Mouse (Mus musculus) midbrain, postnatal 0 days (tissue): ENCODE data around the gene Rbm10. TPM values are rescaled to one million over a fixed set of nuclear protein-coding genes. Genes with fewer than 3 reads are reported as not detected.
A peak's percentile ranks its signal among the peaks of the same experiment; 100 is the strongest.

Experiments
- ATAC-seq: fragments of 200-750 bp; cut with Nextera tagmentation; 2 replicates; pipeline ENCODE4 v1.8.0; 2017; ENCODE audit warnings: moderate number of reproducible peaks, mild to moderate bottlenecking, moderate TSS enrichment, moderate library complexity; ENCODE audit not compliant: low FRiP score
- DNase-seq: peaks from one replicate; pipeline ENCODE4 v3.0.0-alpha.2; 2015; ENCODE audit warnings: low spot score
- H3K27ac ChIP-seq: fragments of 300-500 bp; sonication (generic); 2 replicates; pipeline ENCODE4 v1.5.1; 2014; ENCODE audit warnings: low read depth, mild to moderate bottlenecking, low read length, mixed read lengths
- H3K27me3 ChIP-seq: fragments of 300-500 bp; sonication (generic); 2 replicates; pipeline ENCODE4 v1.6.1; 2014; ENCODE audit warnings: low read length, control low read depth, mixed read lengths; ENCODE audit not compliant: insufficient read depth
- H3K36me3 ChIP-seq: fragments of 300-500 bp; sonication (generic); 2 replicates; pipeline ENCODE4 v1.6.1; 2014; ENCODE audit warnings: low read length, control low read depth, mixed read lengths; ENCODE audit not compliant: insufficient read depth
- H3K4me1 ChIP-seq: fragments of 300-500 bp; sonication (generic); 2 replicates; pipeline ENCODE4 v1.6.1; 2014; ENCODE audit warnings: mild to moderate bottlenecking, control low read depth, antibody characterized with exemption, low read length, mixed read lengths; ENCODE audit not compliant: insufficient read depth
- H3K4me2 ChIP-seq: fragments of 300-500 bp; sonication (generic); 2 replicates; pipeline ENCODE4 v1.6.1; 2014; ENCODE audit warnings: low read depth, mild to moderate bottlenecking, low read length, mixed read lengths; ENCODE audit not compliant: poor library complexity, severe bottlenecking
- H3K4me3 ChIP-seq: fragments of 300-500 bp; sonication (generic); 2 replicates; pipeline ENCODE4 v1.5.1; 2014; ENCODE audit warnings: low read depth, mild to moderate bottlenecking, low read length, moderate library complexity
- H3K9ac ChIP-seq: fragments of 300-500 bp; sonication (generic); replicated peaks from 2 replicates; pipeline ENCODE4 v1.6.1; 2014; ENCODE audit warnings: mild to moderate bottlenecking, low read length, moderate library complexity, mixed read lengths; ENCODE audit not compliant: poor library complexity, severe bottlenecking
- H3K9me3 ChIP-seq: fragments of 300-500 bp; sonication (generic); 2 replicates; pipeline ENCODE4 v1.6.1; 2016; ENCODE audit warnings: low read length, control low read depth
- CTCF ChIP-seq: IDR thresholded peaks from 2 replicates; pipeline ENCODE4 v1.5.1; 2016; ENCODE audit warnings: antibody characterized with exemption, mild to moderate bottlenecking
- WGBS: fragments of 180-500 bp; shearing (Covaris S2); extraction: QIAGEN DNeasy Blood & Tissue Kit; methylation state at CpG from one replicate; pipeline ENCODE4 v1.1.7; 2014; 5-methylcytosine and 5-hydroxymethylcytosine counted together
- polyA plus RNA-seq: library from polyadenylated mRNA; unstranded; fragments of >200 nt; fragmentation: Nextera tagmentation; extraction: Ambion mirVana; gene quantifications from 2 replicates; pipeline ENCODE4 v1.2.1, GENCODE M21; 2015
- total RNA-seq: library from RNA; depleted of rRNA; stranded (reverse); fragments of >200 nt; gene quantifications from 2 replicates; pipeline ENCODE4 v1.2.3, GENCODE M21; 2014; rRNA removed

The Rbm10 gene
- total RNA-seq = 55.2 and 60.4 TPM in 2 replicates
- polyA plus RNA-seq = 27.5 and 28.7 TPM in 2 replicates

DNA sequence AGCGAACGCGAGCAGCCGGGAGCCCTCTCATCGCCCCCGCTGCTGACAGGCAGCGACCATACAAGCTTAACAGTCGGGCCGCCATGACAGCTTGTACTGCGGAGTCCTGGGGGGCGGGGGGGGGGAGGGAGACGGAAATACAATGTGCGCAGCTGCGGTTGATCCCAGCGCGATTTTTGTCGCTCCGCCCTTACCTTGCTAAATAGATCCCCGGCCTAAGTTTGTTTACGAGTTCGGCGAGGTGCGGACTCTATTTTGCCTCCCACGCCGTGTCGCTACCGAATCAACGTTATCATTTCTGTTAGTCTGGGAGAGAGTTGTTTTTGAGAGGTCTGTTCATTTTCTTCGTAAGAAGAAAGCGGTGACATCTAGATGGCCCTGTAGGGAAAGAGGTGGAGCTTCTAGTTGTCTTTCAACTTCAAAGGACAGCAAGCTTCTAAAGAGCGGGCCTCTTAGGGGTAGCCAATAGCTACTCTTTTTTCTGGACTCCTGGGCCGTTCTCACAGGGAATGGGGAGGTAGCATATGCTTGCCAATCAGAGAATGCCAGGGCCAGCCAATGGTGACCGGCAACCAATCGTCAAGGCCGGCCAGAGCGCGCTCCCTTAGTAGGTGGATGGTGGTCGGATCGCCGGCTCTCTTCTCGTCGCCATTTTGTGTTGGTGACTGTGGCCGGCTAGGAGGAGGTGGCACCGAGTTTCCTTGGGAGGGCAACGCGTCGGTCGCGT is at the start of gene Rbm10, which contains the start of gene Ndufb11:
Gene Rbm10 (plus strand): TSS at position 328 of the 727 bp plus-strand sequence.
Gene Ndufb11 (minus strand): TSS at position 444 of the 727 bp plus-strand sequence.
- 23% methylated on average over 47 of the region's 49 CpGs for WGBS
- peak within 1 kb of the TSS; percentile 59 for H3K9ac ChIP-seq
- H3K4me1 ChIP-seq = 0 out of 2 replicates have a peak, but pooled peaks cover 2% of the 10 kb centered on the region
- TF ChIP-seq CTCF = no peak
- peak within 1 kb of the TSS; percentile 54 for H3K4me2 ChIP-seq
- no peaks in the 10 kb centered on the region for H3K27me3 ChIP-seq
- ATAC-seq (peak; percentile 97), DNase-seq (peak; percentile 87)
- H3K4me3 ChIP-seq = peak within 1 kb of the TSS; percentile 53
- no peaks in the 10 kb centered on the region; the same call in 1 of the 2 replicates for H3K36me3 ChIP-seq
- no peaks in the 10 kb centered on the region for H3K9me3 ChIP-seq
- H3K27ac ChIP-seq = peak within 1 kb of the TSS; percentile 78

DNA sequence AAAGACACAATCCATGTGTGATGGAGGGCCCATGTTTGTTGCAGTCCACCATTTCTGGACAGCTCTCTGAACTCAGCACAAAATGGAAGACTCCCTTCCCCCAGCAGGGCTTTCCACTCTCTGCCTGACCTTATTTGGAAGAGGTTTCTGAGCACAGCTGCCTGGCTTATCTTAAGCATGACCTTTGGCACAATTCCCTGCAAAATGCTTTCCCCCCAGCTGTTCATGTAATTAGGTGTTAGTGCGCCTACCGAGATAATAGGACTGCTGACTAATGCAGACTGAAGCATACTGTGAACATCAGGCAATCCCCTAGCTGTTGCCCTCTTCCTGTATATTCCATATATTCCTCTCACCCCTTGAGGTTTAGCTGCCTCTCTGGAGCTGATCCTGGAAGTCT is 46.3 kb upstream of the Rbm10 start:
- ATAC-seq = no peak
- no peak for TF ChIP-seq CTCF
- DNase-seq = peak; percentile 5
- 54% methylated on average over 2 of the region's 2 CpGs for WGBS
- no peak overlapping the region for H3K4me3 ChIP-seq
- no peaks in the 10 kb centered on the region for H3K4me1 ChIP-seq
- H3K9me3 ChIP-seq = peaks cover 3% of the 10 kb centered on the region; the same call in 1 of the 2 replicates
- no peak overlapping the region for H3K9ac ChIP-seq
- H3K27ac ChIP-seq = no peak overlapping the region
- H3K36me3 ChIP-seq = no peaks in the 10 kb centered on the region
- H3K4me2 ChIP-seq = no peak overlapping the region
- no peaks in the 10 kb centered on the region for H3K27me3 ChIP-seq

DNA sequence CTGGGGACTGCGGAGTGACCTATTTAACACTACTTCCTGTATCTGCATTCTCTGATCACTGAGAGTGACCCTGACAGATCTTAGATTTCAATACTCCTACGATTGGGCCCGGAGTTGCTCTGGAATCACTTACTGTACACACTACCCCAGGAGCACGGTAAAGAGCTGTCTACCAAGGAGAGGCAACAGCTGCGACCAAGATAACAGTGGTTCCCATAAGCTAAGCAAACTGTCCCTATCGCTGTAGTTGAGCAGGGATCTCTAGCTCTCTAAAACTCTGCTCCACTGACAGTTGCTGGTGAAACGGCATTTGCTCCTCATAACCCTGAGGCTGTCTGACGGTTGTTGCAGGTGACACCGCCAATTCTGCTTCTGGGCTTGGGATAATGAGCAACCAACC is 44.6 kb upstream of the Rbm10 start:
- peaks cover 3% of the 10 kb centered on the region; the same call in 1 of the 2 replicates for H3K9me3 ChIP-seq
- ATAC-seq (no peak), DNase-seq (peak; percentile 16)
- H3K4me3 ChIP-seq = no peak overlapping the region
- no peak for TF ChIP-seq CTCF
- no peaks in the 10 kb centered on the region for H3K27me3 ChIP-seq
- no peaks in the 10 kb centered on the region for H3K36me3 ChIP-seq
- H3K27ac ChIP-seq = no peak overlapping the region
- no peaks in the 10 kb centered on the region for H3K4me1 ChIP-seq
- 83% methylated on average over 9 of the region's 9 CpGs for WGBS
- no peak overlapping the region for H3K4me2 ChIP-seq
- H3K9ac ChIP-seq = no peak overlapping the region

DNA sequence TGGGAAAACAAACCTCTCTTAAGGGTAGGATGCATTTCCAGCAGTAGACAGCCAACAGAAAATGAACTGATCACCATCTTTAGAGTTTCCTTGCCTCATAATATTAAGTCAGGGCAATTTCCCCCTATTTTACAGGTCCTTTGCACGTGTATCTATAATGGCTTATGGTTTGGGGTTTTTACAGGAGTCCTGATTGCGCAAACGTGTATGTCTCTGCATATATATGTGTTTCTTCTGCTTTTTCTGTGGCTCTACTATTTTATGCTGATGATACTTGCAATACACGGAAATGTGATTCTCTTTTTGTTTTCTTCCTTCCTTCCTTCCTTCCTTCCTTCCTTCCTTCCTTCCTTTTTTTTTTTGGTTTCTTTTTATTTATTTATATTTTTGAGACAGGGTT is 43.4 kb upstream of the Rbm10 start:
- Histone ChIP-seq H3K4me2 (no peak overlapping the region), H3K36me3 (no peaks in the 10 kb centered on the region), H3K27ac (no peak overlapping the region), H3K4me3 (no peak overlapping the region), H3K4me1 (no peaks in the 10 kb centered on the region), H3K9ac (no peak overlapping the region), H3K9me3 (no peaks in the 10 kb centered on the region), H3K27me3 (no peaks in the 10 kb centered on the region)
- ATAC-seq = no peak
- DNase-seq = no peak
- 81% methylated on average over 4 of the region's 4 CpGs for WGBS
- TF ChIP-seq CTCF = no peak

DNA sequence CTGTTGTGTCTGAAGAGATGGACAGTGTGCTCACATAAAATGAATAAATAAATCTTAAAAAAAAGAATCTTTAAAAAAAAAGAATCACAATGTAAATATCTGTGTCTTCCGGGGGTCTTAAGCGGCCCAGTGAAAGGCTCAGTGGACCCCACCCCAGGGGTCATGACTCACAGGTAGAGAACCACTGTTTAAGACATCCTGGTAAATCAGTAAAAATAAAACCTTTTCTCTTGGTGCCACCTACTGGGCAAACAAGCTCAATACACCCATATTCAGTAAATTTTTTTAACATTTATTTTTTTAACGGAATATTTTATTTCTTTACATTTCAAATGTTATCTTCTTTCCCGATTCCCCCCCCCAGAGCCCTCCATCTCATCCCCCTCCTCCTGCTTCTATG is 29.3 kb upstream of the Rbm10 start:
- Histone ChIP-seq H3K4me3 (no peak overlapping the region), H3K4me1 (no peaks in the 10 kb centered on the region), H3K36me3 (no peaks in the 10 kb centered on the region), H3K4me2 (no peak overlapping the region), H3K27me3 (no peaks in the 10 kb centered on the region), H3K9ac (no peak overlapping the region), H3K27ac (no peak overlapping the region), H3K9me3 (no peaks in the 10 kb centered on the region)
- DNase-seq = peak; percentile 2
- TF ChIP-seq CTCF = peak; percentile 50
- ATAC-seq = no peak
- 22% methylated on average over 4 of the region's 4 CpGs for WGBS

DNA sequence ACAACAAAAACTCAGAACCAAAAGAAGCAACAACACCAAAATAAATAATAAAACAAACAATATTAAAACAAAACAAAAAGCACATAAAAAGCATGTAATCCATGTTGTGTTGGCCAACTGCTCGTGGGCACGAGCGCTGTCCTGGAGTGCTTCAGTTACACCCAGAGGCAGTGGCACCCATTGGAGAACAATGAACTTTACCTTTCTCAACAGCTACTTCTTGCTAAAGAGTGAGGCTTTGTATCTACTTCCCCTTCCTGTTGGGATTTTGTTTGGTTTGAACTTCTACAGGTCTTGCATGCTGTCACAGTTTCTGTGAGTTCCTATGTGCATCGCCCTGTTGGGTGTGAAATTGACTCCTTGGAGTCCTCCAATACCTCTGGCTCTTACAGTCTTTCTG is 8.8 kb upstream of the Rbm10 start:
- Histone ChIP-seq H3K4me3 (no peak overlapping the region), H3K27ac (no peak overlapping the region), H3K4me2 (no peak overlapping the region), H3K27me3 (no peaks in the 10 kb centered on the region), H3K9me3 (no peaks in the 10 kb centered on the region), H3K36me3 (no peaks in the 10 kb centered on the region), H3K9ac (no peak overlapping the region), H3K4me1 (no peaks in the 10 kb centered on the region)
- no peak for DNase-seq
- 87% methylated on average over 4 of the region's 4 CpGs for WGBS
- TF ChIP-seq CTCF = no peak
- no peak for ATAC-seq
